Mouse (Mus musculus): Measurements from ENCODE around the gene Sarnp. TPM values are rescaled to one million over a fixed set of nuclear protein-coding genes. Genes with fewer than 3 reads are reported as not detected.

The Sarnp gene
- polyA plus RNA-seq, 1 experiment from 2014 or later: 318 TPM

GRCm38 (mm10) chr10:128850339-128850738, 33.2 kb downstream of the Sarnp start:
- Histone ChIP-seq H3K4me1 (ENCODE audit: control insufficient read depth, insufficient read depth, low read length) (no peaks in the 10 kb centered on the region), H3K9me3 (replicated peaks; ENCODE audit: control insufficient read depth, low read length) (no peaks in the 10 kb centered on the region), H3K27me3 (ENCODE audit: control insufficient read depth, insufficient read depth, low read length) (no peaks in the 10 kb centered on the region), H3K4me2 (ENCODE audit: low read depth, low read length) (no peak overlapping the region), H3K36me3 (replicated peaks; ENCODE audit: control insufficient read depth, insufficient read depth, low read depth, low read length) (no peaks in the 10 kb centered on the region; the same call in 1 of the 2 replicates), H3K4me3 (ENCODE audit: low read depth, low read length) (no peak overlapping the region), H3K9ac (replicated peaks; ENCODE audit: low read length) (no peak overlapping the region), H3K27ac (replicated peaks; ENCODE audit: low read depth, low read length) (no peak overlapping the region)
- no peak for ATAC-seq (replicated peaks; ENCODE audit: insufficient number of reproducible peaks, low FRiP score, low TSS enrichment, low read depth)
- DNase-seq (ENCODE audit: low spot score): no peak
- WGBS: 68% methylated on average over 3 of the region's 3 CpGs

- DNase-seq (ENCODE audit: low spot score) (no peak), ATAC-seq (replicated peaks; ENCODE audit: insufficient number of reproducible peaks, low FRiP score, low TSS enrichment, low read depth) (no peak)
- Histone ChIP-seq H3K4me3 (ENCODE audit: low read depth, low read length) (no peak overlapping the region), H3K9me3 (replicated peaks; ENCODE audit: control insufficient read depth, low read length) (no peaks in the 10 kb centered on the region), H3K4me1 (ENCODE audit: control insufficient read depth, insufficient read depth, low read length) (no peaks in the 10 kb centered on the region), H3K4me2 (ENCODE audit: low read depth, low read length) (no peak overlapping the region), H3K27ac (replicated peaks; ENCODE audit: low read depth, low read length) (no peak overlapping the region), H3K27me3 (ENCODE audit: control insufficient read depth, insufficient read depth, low read length) (no peaks in the 10 kb centered on the region), H3K9ac (replicated peaks; ENCODE audit: low read length) (no peak overlapping the region), H3K36me3 (replicated peaks; ENCODE audit: control insufficient read depth, insufficient read depth, low read depth, low read length) (no peaks in the 10 kb centered on the region; the same call in none of the 2 replicates)
These were observed 44.0 kb downstream of the Sarnp start for GRCm38 (mm10) chr10:128861176-128861575.

GRCm38 (mm10) chr10:128866042-128866441, 48.9 kb downstream of the Sarnp start:
- H3K4me2 ChIP-seq (ENCODE audit: low read depth, low read length): no peak overlapping the region
- 83% methylated on average over 3 of the region's 3 CpGs for WGBS
- peaks cover 1% of the 10 kb centered on the region for H3K36me3 ChIP-seq (replicated peaks; ENCODE audit: control insufficient read depth, insufficient read depth, low read depth, low read length)
- ATAC-seq (replicated peaks; ENCODE audit: insufficient number of reproducible peaks, low FRiP score, low TSS enrichment, low read depth) (no peak), DNase-seq (ENCODE audit: low spot score) (peak; percentile 21)
- no peaks in the 10 kb centered on the region for H3K27me3 ChIP-seq (ENCODE audit: control insufficient read depth, insufficient read depth, low read length)
- H3K27ac ChIP-seq (replicated peaks; ENCODE audit: low read depth, low read length): no peak overlapping the region
- H3K9ac ChIP-seq (replicated peaks; ENCODE audit: low read length): no peak overlapping the region
- no peaks in the 10 kb centered on the region for H3K9me3 ChIP-seq (replicated peaks; ENCODE audit: control insufficient read depth, low read length)
- H3K4me1 ChIP-seq (ENCODE audit: control insufficient read depth, insufficient read depth, low read length): no peaks in the 10 kb centered on the region
- no peak overlapping the region for H3K4me3 ChIP-seq (ENCODE audit: low read depth, low read length)

GRCm38 (mm10) chr10:128866518-128866917, 49.4 kb downstream of the Sarnp start:
- Histone ChIP-seq H3K36me3 (replicated peaks; ENCODE audit: control insufficient read depth, insufficient read depth, low read depth, low read length) (peaks cover 2% of the 10 kb centered on the region; the same call in 1 of the 2 replicates), H3K9me3 (replicated peaks; ENCODE audit: control insufficient read depth, low read length) (no peaks in the 10 kb centered on the region), H3K27me3 (ENCODE audit: control insufficient read depth, insufficient read depth, low read length) (no peaks in the 10 kb centered on the region), H3K4me2 (ENCODE audit: low read depth, low read length) (no peak overlapping the region), H3K4me3 (ENCODE audit: low read depth, low read length) (no peak overlapping the region), H3K27ac (replicated peaks; ENCODE audit: low read depth, low read length) (no peak overlapping the region), H3K4me1 (ENCODE audit: control insufficient read depth, insufficient read depth, low read length) (no peaks in the 10 kb centered on the region), H3K9ac (replicated peaks; ENCODE audit: low read length) (no peak overlapping the region)
- ATAC-seq (replicated peaks; ENCODE audit: insufficient number of reproducible peaks, low FRiP score, low TSS enrichment, low read depth) (no peak), DNase-seq (ENCODE audit: low spot score) (no peak)
- 92% methylated on average over 1 of the region's 1 CpGs for WGBS

- Histone ChIP-seq H3K27me3 (ENCODE audit: control insufficient read depth, insufficient read depth, low read length) (no peaks in the 10 kb centered on the region), H3K4me3 (ENCODE audit: low read depth, low read length) (no peak overlapping the region), H3K36me3 (replicated peaks; ENCODE audit: control insufficient read depth, insufficient read depth, low read depth, low read length) (peaks cover 2% of the 10 kb centered on the region; the same call in 1 of the 2 replicates), H3K27ac (replicated peaks; ENCODE audit: low read depth, low read length) (no peak overlapping the region), H3K9ac (replicated peaks; ENCODE audit: low read length) (no peak overlapping the region), H3K9me3 (replicated peaks; ENCODE audit: control insufficient read depth, low read length) (no peaks in the 10 kb centered on the region), H3K4me1 (ENCODE audit: control insufficient read depth, insufficient read depth, low read length) (no peaks in the 10 kb centered on the region), H3K4me2 (ENCODE audit: low read depth, low read length) (no peak overlapping the region)
- no peak for ATAC-seq (replicated peaks; ENCODE audit: insufficient number of reproducible peaks, low FRiP score, low TSS enrichment, low read depth)
- WGBS: 80% methylated on average over 3 of the region's 3 CpGs
- no peak for DNase-seq (ENCODE audit: low spot score)
These were observed 53.2 kb downstream of the Sarnp start for GRCm38 (mm10) chr10:128870341-128870740.

- Histone ChIP-seq H3K9me3 (replicated peaks; ENCODE audit: control insufficient read depth, low read length) (no peaks in the 10 kb centered on the region), H3K36me3 (replicated peaks; ENCODE audit: control insufficient read depth, insufficient read depth, low read depth, low read length) (peaks cover 3% of the 10 kb centered on the region; the same call in 1 of the 2 replicates), H3K27me3 (ENCODE audit: control insufficient read depth, insufficient read depth, low read length) (no peaks in the 10 kb centered on the region), H3K4me2 (ENCODE audit: low read depth, low read length) (no peak overlapping the region), H3K9ac (replicated peaks; ENCODE audit: low read length) (no peak overlapping the region), H3K4me1 (ENCODE audit: control insufficient read depth, insufficient read depth, low read length) (no peaks in the 10 kb centered on the region), H3K4me3 (ENCODE audit: low read depth, low read length) (no peak overlapping the region), H3K27ac (replicated peaks; ENCODE audit: low read depth, low read length) (no peak overlapping the region)
- no peak for ATAC-seq (replicated peaks; ENCODE audit: insufficient number of reproducible peaks, low FRiP score, low TSS enrichment, low read depth)
- DNase-seq (ENCODE audit: low spot score): no peak
These were observed 61.2 kb downstream of the Sarnp start for GRCm38 (mm10) chr10:128878291-128878690.

- ATAC-seq (replicated peaks; ENCODE audit: insufficient number of reproducible peaks, low FRiP score, low TSS enrichment, low read depth): no peak
- Histone ChIP-seq H3K4me1 (ENCODE audit: control insufficient read depth, insufficient read depth, low read length) (no peaks in the 10 kb centered on the region), H3K9me3 (replicated peaks; ENCODE audit: control insufficient read depth, low read length) (no peaks in the 10 kb centered on the region), H3K27me3 (ENCODE audit: control insufficient read depth, insufficient read depth, low read length) (no peaks in the 10 kb centered on the region), H3K36me3 (replicated peaks; ENCODE audit: control insufficient read depth, insufficient read depth, low read depth, low read length) (peaks cover 4% of the 10 kb centered on the region; the same call in 1 of the 2 replicates), H3K27ac (replicated peaks; ENCODE audit: low read depth, low read length) (no peak overlapping the region), H3K4me2 (ENCODE audit: low read depth, low read length) (no peak overlapping the region), H3K4me3 (ENCODE audit: low read depth, low read length) (no peak overlapping the region), H3K9ac (replicated peaks; ENCODE audit: low read length) (no peak overlapping the region)
- DNase-seq (ENCODE audit: low spot score): no peak
- 77% methylated on average over 2 of the region's 2 CpGs for WGBS
These were observed 61.7 kb downstream of the Sarnp start for GRCm38 (mm10) chr10:128878811-128879210.

GRCm38 (mm10) chr10:128882067-128882466, 64.9 kb downstream of the Sarnp start:
- H3K36me3 ChIP-seq (replicated peaks; ENCODE audit: control insufficient read depth, insufficient read depth, low read depth, low read length): peaks cover 8% of the 10 kb centered on the region; the same call in 1 of the 2 replicates
- H3K4me1 ChIP-seq (ENCODE audit: control insufficient read depth, insufficient read depth, low read length): no peaks in the 10 kb centered on the region
- H3K4me2 ChIP-seq (ENCODE audit: low read depth, low read length): no peak overlapping the region
- no peak overlapping the region for H3K27ac ChIP-seq (replicated peaks; ENCODE audit: low read depth, low read length)
- no peaks in the 10 kb centered on the region for H3K27me3 ChIP-seq (ENCODE audit: control insufficient read depth, insufficient read depth, low read length)
- WGBS: 81% methylated on average over 5 of the region's 5 CpGs
- ATAC-seq (replicated peaks; ENCODE audit: insufficient number of reproducible peaks, low FRiP score, low TSS enrichment, low read depth) (no peak), DNase-seq (ENCODE audit: low spot score) (no peak)
- H3K9ac ChIP-seq (replicated peaks; ENCODE audit: low read length): no peak overlapping the region
- no peaks in the 10 kb centered on the region for H3K9me3 ChIP-seq (replicated peaks; ENCODE audit: control insufficient read depth, low read length)
- H3K4me3 ChIP-seq (ENCODE audit: low read depth, low read length): no peak overlapping the region
